Mouse (Mus musculus): ENCODE data around the gene Nrxn3.

DNA sequence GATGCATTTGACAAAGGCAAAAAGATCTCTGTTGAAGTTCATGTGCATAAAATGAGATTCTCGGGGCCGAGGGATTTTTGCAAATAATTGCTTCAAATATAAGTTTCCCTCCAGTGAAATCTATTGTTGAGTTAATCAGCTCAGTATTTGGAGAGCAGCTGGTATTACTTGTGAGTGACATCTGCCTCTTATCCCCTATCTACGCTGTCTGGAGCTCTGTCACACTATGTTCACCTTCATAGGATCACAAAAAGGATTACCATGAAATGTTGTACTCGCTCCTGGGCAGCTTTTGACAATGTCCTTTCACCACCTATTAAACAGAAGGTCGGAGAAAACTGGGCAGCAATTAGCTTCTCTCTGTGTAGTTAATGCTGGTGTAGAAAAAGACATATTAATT, 1259.8 kb downstream of the Nrxn3 start:
- TF ChIP-seq GATA1 (IDR thresholded peaks at IDR 0.05; ENCODE audit: borderline replicate concordance, low read length), result no peak
- TF ChIP-seq FLI1 (IDR thresholded peaks at IDR 0.05; ENCODE audit: low read length), result no peak
